Mouse (Mus musculus): ENCODE data around the gene Lalba. TPM values are rescaled to one million over a fixed set of nuclear protein-coding genes. Genes with fewer than 3 reads are reported as not detected.
"Not testable (repeated sequence)": the region's sequence is repeated elsewhere in the genome, so short reads cannot be mapped to it uniquely, and the experiment has no call there.

Gene Lalba
- total RNA-seq (2021), result not detected
- long read RNA-seq, experiment 1, result 0 reads
- long read RNA-seq, experiment 2, result 0 reads

DNA sequence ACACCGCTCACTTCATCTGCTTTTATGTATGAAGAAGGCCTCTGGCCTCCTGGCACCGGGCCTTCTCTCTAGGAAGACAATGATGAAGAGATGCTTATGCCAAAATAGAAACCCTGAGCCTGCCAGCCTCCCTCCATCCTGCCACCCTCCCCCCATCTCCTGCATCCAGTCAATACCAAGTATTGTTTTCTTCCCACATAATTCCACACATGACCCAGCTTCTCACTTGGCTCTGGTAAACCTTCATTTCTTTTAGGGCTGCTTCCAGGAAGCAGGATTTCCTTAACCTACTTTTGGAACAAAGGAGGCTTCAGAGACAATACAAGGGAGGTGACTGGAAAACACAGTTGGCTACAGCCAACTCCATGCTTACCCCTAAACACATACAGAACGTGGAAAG is at the start of gene Lalba:
TSS of gene Lalba (minus strand) at position 21 of the 400 bp plus-strand sequence.
- TF ChIP-seq CTCF (conservative IDR thresholded peaks at IDR 0.05), result no peak
- DNase-seq (ENCODE audit: low spot score in 2 of 2), result no peak
- Histone ChIP-seq H3K4me3 (no peak within 1 kb of the TSS), H3K27ac (no peak within 1 kb of the TSS)

DNA sequence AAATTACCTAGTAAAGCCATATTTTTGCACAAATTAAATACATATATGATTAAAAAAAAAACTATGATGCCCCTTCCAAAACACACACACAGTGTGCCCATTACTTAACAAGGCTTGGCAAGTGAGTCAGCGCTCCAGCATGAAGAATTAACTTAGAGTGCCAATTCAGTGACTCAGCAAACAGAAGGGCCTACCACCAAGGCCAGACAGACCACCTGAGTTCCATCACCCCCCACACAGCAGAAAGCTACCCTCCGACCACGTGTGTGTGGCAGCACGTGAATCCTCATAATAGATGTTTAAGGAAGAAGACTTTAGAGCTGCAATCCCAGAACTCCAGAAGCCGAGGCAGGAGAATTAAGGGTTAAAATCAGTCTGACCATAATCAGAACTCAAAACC is 49.8 kb upstream of the Lalba start:
- Histone ChIP-seq H3K27ac (peak overlapping the region; percentile 97), H3K4me3 (peak overlapping the region; percentile 95)
- DNase-seq (ENCODE audit: low spot score in 2 of 2), result no peak
- no peak for TF ChIP-seq CTCF (conservative IDR thresholded peaks at IDR 0.05)

DNA sequence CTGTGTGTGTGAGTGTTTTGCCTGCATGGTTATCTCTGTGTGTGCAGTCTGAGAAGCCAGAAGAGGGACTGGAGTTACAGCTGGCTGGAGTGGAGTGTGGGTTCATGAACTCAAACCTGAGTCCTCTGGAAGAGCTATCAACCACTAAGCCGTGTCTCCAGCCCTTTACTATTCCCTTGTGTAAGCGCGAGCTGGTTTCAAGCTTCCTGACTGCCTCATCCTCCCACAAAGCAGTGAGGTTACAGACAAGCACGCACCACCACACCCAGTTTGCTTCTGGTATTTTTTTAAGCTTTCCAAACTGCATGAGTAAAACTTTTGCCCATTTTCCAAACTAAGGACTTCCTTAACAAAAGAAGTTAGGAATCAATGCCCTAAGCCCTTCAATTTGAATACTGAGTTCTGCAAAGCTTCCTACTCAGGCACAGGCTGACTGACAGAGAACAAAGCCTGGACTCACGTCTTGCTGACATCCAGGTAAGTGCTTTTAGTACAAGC is 45.6 kb upstream of the Lalba start:
- TF ChIP-seq CTCF (conservative IDR thresholded peaks at IDR 0.05), result no peak
- H3K4me3 ChIP-seq, result no peak overlapping the region
- no peak overlapping the region for H3K27ac ChIP-seq
- no peak for DNase-seq (ENCODE audit: low spot score in 2 of 2)

DNA sequence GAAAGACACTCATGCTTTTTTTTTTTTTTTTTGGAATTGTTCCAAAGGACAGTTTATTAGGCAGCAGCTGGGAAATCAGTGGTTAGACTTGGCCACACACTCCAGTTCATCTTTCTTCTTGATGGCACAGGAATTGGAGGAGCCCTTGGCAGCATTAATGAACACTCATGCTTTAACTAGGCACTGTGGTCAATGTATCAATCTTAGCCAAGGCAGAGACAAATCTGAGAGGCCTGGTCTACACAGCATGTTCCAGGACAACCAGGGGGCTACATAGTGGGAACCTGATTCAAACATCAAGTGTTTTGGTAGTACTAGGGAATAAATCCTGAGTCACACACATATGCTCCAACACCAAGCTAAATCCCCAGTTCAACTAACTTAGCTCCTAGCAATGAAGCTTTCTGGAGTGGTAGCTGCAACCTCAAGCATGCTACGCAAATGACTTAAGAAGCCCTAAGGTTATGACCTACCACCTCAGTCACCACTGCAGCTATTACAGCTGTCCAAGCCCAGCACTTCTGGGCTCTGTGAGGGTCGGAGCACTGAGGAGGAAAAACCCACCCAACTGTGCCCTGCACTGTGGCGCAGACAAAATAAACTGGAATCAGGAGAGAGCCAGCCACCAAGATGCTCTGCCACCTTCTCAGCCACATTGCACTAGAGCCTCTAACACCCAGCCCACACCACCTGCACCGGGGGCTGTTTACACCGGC is 44.7 kb upstream of the Lalba start:
- no peak for DNase-seq (ENCODE audit: low spot score in 2 of 2)
- TF ChIP-seq CTCF (conservative IDR thresholded peaks at IDR 0.05), result no peak
- Histone ChIP-seq H3K27ac (no peak overlapping the region), H3K4me3 (no peak overlapping the region)

DNA sequence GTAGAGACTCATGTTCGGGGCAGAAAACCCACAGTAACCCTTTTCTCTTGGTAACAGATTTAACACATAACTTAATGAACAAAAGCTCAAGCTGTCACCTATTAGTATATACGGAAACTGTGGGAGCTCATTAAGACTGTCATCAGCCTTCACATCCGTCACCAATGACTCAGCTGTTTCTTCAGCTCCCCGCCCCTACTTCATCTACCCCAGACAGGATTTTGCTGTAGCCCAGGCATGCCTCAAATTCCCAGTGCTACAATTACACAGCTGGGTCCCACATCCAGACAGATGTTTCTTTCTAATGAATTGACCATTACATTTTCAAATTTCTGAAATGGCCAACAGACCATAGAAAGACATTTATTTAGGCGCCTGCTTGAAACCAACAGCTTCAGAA is 43.5 kb upstream of the Lalba start:
- TF ChIP-seq CTCF (conservative IDR thresholded peaks at IDR 0.05), result no peak
- Histone ChIP-seq H3K27ac (no peak overlapping the region), H3K4me3 (no peak overlapping the region)
- no peak for DNase-seq (ENCODE audit: low spot score in 2 of 2)

DNA sequence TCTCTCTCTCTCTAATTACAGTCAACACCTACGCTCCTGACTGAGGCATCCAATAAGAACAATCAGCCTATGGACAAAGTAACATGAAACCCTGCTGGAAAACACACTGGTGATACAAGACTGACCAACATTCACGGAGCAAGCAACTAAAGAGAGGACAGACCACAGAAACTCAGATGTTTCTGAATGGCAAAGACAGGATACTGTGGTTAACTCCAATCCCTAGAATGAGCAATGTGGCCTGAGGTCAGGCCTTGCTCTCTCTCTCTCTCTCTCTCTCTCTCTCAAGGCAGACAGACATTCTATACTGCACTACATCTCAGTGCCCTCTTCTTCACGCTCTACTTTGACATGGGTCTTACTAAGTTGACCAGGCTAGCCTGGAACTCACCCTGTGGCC is 38.7 kb upstream of the Lalba start:
- Histone ChIP-seq H3K4me3 (no peak overlapping the region), H3K27ac (no peak overlapping the region)
- no peak for DNase-seq (ENCODE audit: low spot score in 2 of 2)
- no peak for TF ChIP-seq CTCF (conservative IDR thresholded peaks at IDR 0.05)

DNA sequence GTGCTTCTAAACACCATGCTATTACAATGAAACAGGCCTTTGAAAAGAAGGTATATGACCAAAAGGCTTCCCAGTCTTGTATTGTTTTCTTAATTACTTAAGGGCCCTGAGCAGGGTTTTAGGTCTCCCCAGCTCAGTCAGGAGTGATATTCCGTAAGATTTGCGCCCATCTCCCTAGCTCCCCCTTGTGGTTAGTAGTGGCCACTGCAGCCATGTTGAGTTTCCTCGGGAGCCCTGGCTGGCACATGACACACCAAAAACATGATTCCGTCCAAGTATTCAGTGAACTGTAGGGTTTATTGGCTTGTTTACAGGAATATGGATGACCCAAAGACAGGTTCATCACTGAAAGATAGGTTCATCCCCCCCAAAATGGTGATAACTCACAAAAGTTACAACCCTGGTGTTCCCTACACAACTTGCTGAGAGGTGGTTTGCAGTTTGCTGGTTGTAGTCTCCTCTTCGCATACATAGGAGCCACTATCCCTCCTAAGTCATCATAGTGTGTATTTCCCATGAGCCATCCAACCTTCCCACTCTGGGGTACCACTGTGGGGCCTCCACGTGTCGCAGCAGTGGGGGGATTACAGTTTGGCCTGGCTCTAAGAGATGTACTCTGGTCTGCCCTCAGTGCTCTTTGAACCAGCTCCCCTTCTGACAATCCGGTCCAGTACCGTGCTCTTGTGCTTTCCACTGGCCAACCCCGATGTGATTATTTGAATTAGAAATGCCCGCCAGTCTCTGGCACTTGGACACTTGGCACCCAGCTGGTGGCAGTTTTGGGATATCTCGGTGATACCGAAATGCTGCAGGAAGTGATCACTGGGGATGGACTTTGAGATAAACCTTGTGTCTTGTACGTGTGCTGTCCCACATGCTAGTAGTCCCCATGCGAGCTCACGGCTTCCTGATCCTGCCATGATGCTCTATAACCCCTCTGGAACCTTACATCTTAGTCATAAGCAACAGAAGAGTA is 35.1 kb upstream of the Lalba start:
- Histone ChIP-seq H3K27ac (no peak overlapping the region), H3K4me3 (no peak overlapping the region)
- DNase-seq (ENCODE audit: low spot score in 2 of 2), result peak; percentile 55 to 69
- peak; percentile 98 for TF ChIP-seq CTCF (conservative IDR thresholded peaks at IDR 0.05)

DNA sequence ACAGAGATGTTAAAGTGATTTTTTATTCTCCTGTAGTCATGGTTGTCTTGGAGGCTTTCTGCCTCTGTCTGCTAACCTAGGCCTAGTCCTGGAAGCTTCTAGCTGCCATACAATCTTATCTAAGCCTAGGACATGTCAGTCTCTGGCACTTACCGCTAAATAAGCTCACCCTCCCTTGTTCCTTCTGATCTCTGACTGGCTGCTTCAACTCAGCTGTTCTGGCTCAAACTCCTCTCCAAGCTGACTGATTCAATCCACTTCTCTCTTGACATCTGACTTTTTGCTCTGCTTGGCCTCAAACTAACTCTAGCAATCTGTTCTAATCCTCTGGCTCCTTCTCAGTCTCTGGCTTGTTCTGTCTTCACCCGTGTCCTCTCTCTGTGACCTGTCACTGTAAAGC is 32.3 kb upstream of the Lalba start:
- DNase-seq (ENCODE audit: low spot score in 2 of 2); H3K4me3 ChIP-seq; H3K27ac ChIP-seq: not testable (repeated sequence)

DNA sequence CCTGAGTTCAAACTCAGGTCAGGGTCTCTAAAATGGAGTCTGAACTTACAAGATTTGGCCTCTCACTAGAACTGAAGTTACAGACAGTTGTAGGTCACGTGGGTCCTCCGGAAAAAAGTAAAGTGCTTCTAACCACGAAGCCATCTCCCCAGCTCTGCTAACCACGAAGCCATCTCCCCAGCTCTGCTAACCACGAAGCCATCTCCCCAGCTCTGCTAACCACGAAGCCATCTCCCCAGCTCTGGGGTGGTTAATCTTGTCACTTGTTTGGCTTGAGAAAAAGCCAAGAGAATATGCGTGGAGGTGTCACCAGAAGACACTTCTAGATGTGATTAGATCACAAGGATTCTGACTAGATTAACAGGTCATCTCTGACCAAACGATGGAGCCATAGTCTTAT is 31.6 kb upstream of the Lalba start:
- no peak for TF ChIP-seq CTCF (conservative IDR thresholded peaks at IDR 0.05)
- Histone ChIP-seq H3K4me3 (no peak overlapping the region), H3K27ac (no peak overlapping the region)
- no peak for DNase-seq (ENCODE audit: low spot score in 2 of 2)

DNA sequence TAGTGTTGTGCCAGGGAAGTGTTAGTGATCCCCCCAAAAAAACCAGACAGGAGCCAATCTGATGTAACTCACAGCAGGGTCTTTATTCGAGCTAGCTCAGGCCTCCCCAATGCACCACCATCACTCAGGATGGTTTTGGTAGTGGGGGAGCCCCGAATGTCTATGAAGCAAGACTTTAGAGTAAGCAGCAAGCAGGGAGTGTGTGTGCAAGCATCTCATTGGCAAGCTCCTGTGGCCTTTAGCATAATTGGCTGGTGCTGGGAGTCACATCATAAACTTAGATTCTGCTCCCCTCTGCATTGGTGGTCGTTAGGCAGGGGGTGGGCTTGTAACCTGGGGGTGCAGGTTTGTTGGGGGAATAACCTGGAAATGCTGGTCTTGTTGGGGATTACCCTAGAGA is 31.2 kb upstream of the Lalba start:
- H3K4me3 ChIP-seq; H3K27ac ChIP-seq; DNase-seq (ENCODE audit: low spot score in 2 of 2): not testable (repeated sequence)

DNA sequence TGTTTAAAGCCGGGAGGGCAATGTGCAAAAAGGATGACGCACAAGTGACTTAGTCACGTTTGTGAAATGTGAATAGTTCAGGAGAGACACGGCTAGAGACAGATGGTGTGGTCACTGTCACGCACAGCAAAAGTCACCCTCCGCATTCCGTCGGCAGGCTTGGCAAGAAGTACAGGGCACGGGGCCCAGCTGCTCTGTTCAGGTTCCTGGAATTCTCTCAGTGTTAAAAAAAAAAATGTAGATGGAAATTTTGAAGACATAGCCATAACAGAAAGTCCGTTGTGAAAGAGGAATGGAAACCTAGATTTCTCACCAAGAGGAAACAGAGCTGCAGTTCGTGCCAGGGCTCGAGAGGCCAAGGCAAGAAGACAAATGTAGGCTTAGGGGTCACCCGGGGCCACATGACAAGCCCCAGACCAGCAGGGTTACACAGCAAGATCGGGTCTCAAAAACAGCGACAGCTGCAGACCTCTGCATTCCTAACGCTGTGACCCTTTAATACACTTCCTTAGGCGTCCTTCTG is 30.3 kb upstream of the Lalba start:
- H3K27ac ChIP-seq, result peak overlapping the region; percentile 54; the same call in 1 of the 2 replicates
- H3K4me3 ChIP-seq, result no peak overlapping the region
- TF ChIP-seq CTCF (conservative IDR thresholded peaks at IDR 0.05), result no peak
- DNase-seq (ENCODE audit: low spot score in 2 of 2), result no peak

DNA sequence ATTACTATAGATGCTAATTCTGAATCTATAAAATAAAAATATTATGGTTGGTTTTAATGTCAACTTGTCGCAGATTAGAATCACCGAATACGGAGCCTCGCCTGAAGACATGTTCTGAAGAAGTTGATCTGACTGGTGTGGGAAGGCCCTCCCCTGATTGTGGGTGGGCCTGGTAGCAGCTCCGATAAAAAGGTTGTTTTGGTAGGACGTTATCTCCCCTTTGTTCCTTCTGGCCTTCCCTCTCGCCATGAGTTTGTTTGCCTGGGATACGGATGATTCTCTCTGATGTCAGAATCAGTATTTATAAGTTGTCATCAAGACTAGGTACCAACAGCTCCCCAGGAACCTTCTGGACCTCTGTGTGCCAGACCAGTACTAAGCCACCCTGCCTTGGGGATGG is 29.7 kb upstream of the Lalba start:
- no peak for TF ChIP-seq CTCF (conservative IDR thresholded peaks at IDR 0.05)
- Histone ChIP-seq H3K27ac (peak overlapping the region; percentile 54; the same call in 1 of the 2 replicates), H3K4me3 (no peak overlapping the region)
- DNase-seq (ENCODE audit: low spot score in 2 of 2), result no peak

DNA sequence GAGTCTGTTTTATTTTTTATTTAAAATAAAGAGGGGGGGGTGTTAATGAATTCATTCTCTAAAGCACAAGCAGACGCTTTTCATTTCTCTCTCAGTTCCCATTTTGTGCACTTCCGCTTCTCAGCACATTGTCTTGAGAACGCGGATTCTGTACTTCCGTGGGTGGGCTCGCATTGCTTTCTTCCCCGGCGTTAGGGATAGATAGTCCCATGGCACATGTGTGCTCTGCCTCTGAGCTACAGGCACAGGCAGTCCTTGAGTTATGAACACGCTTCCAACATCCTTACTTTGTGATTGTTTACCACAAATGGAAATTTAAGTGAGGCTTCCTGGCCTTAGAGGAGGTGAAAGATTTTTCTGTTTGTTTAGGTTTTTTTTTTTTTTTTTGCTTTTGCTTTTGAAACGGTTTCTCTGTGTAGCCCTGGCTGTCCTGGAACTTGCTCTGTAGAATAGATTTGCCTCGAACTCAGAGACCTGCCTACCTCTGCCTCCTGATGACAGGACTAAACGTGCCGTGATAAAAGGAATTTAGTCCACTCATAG is 28.9 kb upstream of the Lalba start:
- no peak for TF ChIP-seq CTCF (conservative IDR thresholded peaks at IDR 0.05)
- Histone ChIP-seq H3K4me3 (peak overlapping the region; percentile 48; the same call in 1 of the 2 replicates), H3K27ac (peak overlapping the region; percentile 49; the same call in 1 of the 2 replicates)
- DNase-seq (ENCODE audit: low spot score in 2 of 2), result no peak
